Mouse (Mus musculus): ENCODE measurements at regions not wholly inside any gene's neighbourhood (a gene's known extent, or its start where the extent isn't known, plus 50 kb on each side); places are given as distances from the start of the nearest gene placed in this dataset.

GRCm38 (mm10) chr15:59138393-59139107 is 249.5 kb downstream of the Gm49356 start:
- DNase-seq (ENCODE audit: low spot score in 2 of 2), result no peak

- no peak for DNase-seq (ENCODE audit: low spot score in 2 of 2)
These were observed 252.5 kb downstream of the Gm49356 start for GRCm38 (mm10) chr15:59141621-59142020.

GRCm38 (mm10) chr15:59142481-59142880 is 253.4 kb downstream of the Gm49356 start:
- DNase-seq (ENCODE audit: low spot score in 2 of 2), result no peak

DNA sequence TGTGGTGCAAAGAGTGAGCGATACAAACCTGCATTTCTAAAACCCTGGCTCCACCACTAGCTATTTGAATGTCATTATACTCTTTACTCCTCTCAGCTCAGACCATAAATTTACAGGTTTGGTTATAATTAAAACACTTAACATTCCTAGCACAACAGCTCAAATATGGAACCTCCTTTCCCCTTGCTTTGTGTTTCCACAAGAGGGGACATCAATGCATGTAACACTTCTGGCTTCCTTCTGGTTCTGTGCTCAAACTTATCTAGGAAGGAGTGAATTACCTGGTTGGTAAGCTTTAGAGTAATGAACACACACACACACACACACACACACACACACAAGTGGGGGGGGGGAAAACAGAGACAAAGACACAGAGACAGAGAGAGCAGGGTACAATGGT is 254.8 kb downstream of the Gm49356 start:
- no peak for DNase-seq (ENCODE audit: low spot score in 2 of 2)

GRCm38 (mm10) chr15:59145679-59146078 is 256.6 kb downstream of the Gm49356 start:
- peak; percentile 19 to 29 for DNase-seq (ENCODE audit: low spot score in 2 of 2)

DNA sequence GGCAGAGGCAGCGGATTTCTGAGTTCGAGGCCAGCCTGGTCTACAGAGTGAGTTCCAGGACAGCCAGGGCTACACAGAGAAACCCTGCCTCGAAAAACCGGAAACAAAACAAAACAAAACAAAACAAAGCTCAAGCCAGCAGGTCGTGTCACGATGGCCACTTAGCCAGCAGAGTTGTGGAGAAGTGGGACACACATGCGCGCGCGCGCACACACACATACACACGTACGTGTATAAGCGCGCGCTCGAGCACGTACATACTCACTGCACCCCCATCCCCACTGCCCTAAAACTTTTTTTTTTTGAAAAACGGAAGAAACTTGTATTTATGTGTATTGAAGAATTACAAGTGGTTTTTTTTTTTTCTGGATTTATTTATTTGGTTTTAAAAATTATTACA is 257.0 kb downstream of the Gm49356 start:
- no peak for DNase-seq (ENCODE audit: low spot score in 2 of 2)

DNA sequence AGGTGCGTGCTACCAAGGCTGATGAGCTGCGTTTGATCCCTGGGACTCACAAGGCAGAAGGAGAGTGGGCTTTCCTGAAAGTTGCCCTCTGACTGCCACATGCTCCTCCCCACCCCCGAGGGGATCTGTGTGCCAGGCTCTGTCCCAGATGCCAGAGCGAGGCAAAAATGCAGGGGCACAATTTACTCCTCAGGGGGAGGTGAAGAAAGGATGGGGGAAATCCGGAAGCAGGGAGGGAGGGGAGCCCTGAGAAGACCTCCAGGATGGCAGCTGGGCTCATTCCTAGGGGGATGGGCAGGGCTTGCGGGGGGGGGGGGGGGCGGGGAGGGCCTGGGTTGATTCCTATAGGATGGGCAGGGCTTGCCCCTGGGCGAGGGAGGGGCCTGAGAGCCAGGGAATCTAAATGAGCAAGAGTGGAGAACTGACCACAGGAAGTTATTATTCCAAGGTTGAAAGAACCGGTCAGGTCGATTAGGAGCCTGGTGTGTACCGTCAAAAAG is 257.5 kb downstream of the Gm49356 start:
- no peak for DNase-seq (ENCODE audit: low spot score in 2 of 2)

GRCm38 (mm10) chr15:59148531-59148930 is 259.4 kb downstream of the Gm49356 start:
- DNase-seq (ENCODE audit: low spot score in 2 of 2), result no peak

GRCm38 (mm10) chr15:59151506-59151905 is 262.4 kb downstream of the Gm49356 start:
- DNase-seq (ENCODE audit: low spot score in 2 of 2), result no peak

- no peak for DNase-seq (ENCODE audit: low spot score in 2 of 2)
These were observed 263.8 kb downstream of the Gm49356 start for GRCm38 (mm10) chr15:59152786-59153388.

GRCm38 (mm10) chr15:59153416-59154250 is 264.5 kb downstream of the Gm49356 start:
- DNase-seq (ENCODE audit: low spot score in 2 of 2), result no peak

DNA sequence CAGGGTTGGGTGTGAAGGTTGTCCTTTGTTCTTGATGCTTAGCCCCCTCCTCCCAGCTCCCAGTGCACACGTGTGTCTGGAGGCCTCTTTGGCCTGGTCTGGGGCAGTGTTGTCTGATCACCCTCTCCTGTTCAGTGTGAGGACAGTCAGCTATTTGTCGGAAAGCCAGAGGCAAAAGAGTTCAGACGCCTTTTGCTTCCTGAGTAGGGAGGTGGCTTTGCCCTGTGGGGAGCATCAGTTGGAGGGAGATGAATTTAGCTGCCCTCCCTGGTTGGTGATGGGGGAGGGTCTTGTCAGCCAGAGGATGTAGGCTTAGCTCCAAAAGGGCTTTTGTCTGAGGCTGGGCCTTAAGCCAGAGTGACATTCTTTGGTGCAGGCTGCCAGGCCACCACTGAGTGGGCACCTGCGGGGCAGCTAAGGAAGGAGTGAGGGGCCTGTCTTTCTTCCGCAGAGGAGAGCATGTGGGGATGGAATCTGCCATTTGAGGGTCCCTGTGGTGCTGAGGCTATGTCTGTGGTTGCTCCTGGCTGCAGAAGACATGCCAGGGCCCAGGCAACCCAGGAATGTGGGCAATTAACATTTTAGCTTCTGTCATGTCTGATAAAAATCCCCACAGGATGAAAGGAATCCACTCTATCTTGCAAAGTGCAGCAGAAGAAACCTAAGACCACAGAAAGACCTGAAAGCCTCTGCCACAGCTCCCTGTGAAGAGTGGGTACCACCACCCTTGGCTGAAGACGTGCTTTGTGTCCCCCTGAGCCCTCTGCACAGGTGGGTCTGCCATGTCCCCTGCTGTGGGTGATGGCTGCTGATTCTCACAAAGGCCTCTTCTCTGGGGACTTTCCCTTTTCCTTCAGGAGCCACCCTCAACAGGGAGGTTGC is 265.6 kb downstream of the Gm49356 start:
- no peak for DNase-seq (ENCODE audit: low spot score in 2 of 2)

- no peak for DNase-seq (ENCODE audit: low spot score in 2 of 2)
These were observed 266.2 kb downstream of the Gm49356 start for GRCm38 (mm10) chr15:59155289-59155623.

- no peak for DNase-seq (ENCODE audit: low spot score in 2 of 2)
These were observed 267.2 kb downstream of the Gm49356 start for GRCm38 (mm10) chr15:59156328-59156727.

DNA sequence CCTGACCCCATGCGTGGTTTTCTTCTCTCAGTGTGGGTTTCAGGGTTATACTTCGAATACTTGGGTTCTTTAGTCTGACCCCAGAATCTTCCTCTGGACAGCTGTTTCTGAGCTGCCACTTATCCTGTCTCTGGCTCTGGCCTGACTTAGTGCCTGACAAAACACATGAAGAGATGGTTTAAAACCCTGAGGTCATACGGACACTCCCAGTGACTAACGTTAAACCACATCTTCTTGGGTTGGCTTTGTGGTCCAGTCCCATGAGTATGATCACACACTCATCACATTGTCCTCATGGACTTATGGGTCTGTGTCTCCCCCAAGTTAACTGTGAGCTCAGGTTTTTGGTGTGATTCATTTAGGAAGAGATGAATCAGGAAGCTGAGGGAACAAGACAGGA is 269.7 kb downstream of the Gm49356 start:
- no peak for DNase-seq (ENCODE audit: low spot score in 2 of 2)

GRCm38 (mm10) chr15:59160931-59161920 is 272.1 kb downstream of the Gm49356 start:
- DNase-seq (ENCODE audit: low spot score in 2 of 2), result no peak

DNA sequence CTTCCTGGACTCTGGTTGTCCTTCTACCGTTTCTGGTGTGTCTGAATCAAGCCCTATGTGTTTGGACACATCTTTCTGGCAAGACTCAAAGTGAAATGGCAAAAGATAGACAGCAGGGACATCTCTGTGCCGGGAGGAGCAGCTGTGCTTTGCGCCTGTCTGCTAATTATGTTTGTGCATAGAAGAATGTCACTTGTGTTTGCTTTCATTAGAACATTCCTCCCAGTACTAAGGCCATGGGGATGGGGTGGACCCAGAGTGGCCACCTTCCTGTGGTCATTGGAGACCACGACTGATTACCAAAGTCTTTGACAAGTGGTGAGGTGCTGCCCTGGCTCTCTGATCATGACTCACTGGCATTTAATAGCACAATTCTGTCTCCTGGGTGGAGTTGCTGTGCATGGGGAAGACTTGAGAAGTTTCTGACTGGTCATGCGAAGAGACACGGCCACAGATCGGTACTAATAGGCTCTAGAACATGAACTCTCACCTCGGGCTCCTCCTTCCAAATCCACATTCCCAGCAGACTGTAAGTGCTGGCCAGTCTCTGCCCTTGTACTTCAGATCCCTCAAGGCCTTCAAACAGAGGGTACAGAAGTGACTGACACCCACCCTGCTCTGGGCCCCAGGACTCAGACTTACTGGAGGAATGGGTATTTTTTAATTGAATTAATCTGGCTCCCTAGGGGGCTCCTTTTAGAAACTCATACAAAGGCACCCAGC is 279.0 kb downstream of the Gm49356 start:
- no peak for DNase-seq (ENCODE audit: low spot score in 2 of 2)

- DNase-seq (ENCODE audit: low spot score in 2 of 2), result no peak
These were observed 279.6 kb downstream of the Gm49356 start for GRCm38 (mm10) chr15:59168660-59169170.

DNA sequence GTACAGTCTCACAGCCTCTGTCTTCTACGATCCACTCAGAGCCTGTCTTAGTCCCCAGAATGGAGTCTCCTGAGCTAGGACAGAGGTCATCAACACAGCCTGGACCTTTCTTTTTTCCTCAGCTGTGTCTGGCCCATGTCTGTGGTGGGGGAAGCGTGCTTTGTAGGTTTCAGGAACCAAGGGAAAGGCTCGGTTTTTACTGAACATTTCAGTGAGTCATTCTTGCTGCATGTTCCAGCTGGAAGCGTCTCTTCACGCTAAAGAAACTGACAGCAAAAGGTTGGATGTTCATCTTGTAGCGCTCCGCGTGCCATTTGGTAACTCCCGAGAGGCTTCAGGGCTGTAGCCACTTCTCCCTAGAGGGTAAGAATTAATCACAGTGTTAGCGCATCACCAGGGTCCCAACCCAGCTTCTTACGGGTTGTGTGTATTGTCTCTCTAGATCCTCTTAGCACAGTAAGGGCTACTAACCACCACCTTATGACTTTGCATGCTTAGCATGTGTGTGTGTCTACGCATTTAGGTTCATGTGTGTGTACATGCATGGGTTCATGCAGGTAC is 280.2 kb downstream of the Gm49356 start:
- DNase-seq (ENCODE audit: low spot score in 2 of 2), result no peak

Measured in thymus, postnatal 10 days (tissue).